Mouse (Mus musculus) liver, adult 2 months (tissue): Measurements from ENCODE around the gene Rmnd1. TPM values are rescaled to one million over a fixed set of nuclear protein-coding genes. Genes with fewer than 3 reads are reported as not detected.

ENCODE experiments used
- DNase-seq: peaks from one replicate; pipeline ENCODE4 v3.0.0-alpha.2; 2011; ENCODE audit warnings: low read depth, low spot score; ENCODE audit errors: extremely low read depth
- H3K27ac ChIP-seq: fragments of 200-500 bp; replicated peaks from 2 replicates; pipeline ENCODE4 v1.5.1; 2012; ENCODE audit warnings: low read depth, mild to moderate bottlenecking, control low read depth, inconsistent platforms, low read length; ENCODE audit not compliant: insufficient read depth
- H3K27me3 ChIP-seq: fragments of 200-500 bp; 2 replicates; pipeline ENCODE4 v1.6.1; 2012; ENCODE audit warnings: mild to moderate bottlenecking, moderate library complexity, low read length, inconsistent platforms; ENCODE audit not compliant: control insufficient read depth, insufficient read depth
- H3K36me3 ChIP-seq: fragments of 200-500 bp; 2 replicates; pipeline ENCODE4 v1.6.1; 2012; ENCODE audit warnings: low read length, inconsistent platforms; ENCODE audit not compliant: control insufficient read depth, insufficient read depth
- H3K4me1 ChIP-seq: fragments of 200-500 bp; 2 replicates; pipeline ENCODE4 v1.6.1; 2011; ENCODE audit warnings: low read length; ENCODE audit not compliant: control insufficient read depth, insufficient read depth
- H3K4me3 ChIP-seq: fragments of 200-500 bp; 2 replicates; pipeline ENCODE4 v1.5.1; 2011; ENCODE audit warnings: low read depth, mild to moderate bottlenecking, control low read depth, low read length, moderate library complexity; ENCODE audit not compliant: insufficient read depth
- H3K79me2 ChIP-seq: fragments of 200-500 bp; 2 replicates; pipeline ENCODE4 v1.6.1; 2012; ENCODE audit warnings: inconsistent platforms, mild to moderate bottlenecking, low read length, moderate library complexity; ENCODE audit not compliant: control insufficient read depth, insufficient read depth
- H3K9ac ChIP-seq: fragments of 200-500 bp; 2 replicates; pipeline ENCODE4 v1.6.1; 2012; ENCODE audit warnings: low read depth, mild to moderate bottlenecking, control low read depth, inconsistent platforms, low read length
- CTCF ChIP-seq: fragments of 200-500 bp; IDR thresholded peaks from 2 replicates; pipeline ENCODE4 v1.5.1; 2011; ENCODE audit warnings: low read depth, low read length, control low read depth
- POLR2A ChIP-seq: fragments of 200-500 bp; IDR thresholded peaks from 2 replicates; pipeline ENCODE4 v1.6.1; 2011; ENCODE audit warnings: low read length, control low read depth; ENCODE audit not compliant: insufficient read depth; ENCODE audit errors: extremely low read depth
- WGBS: fragments of 180-500 bp; shearing (Covaris S2); methylation state at CpG from one replicate; pipeline ENCODE4 v1.1.7; 2018; 5-methylcytosine and 5-hydroxymethylcytosine counted together
- polyA plus RNA-seq: library from polyadenylated mRNA; depleted of rRNA; stranded (reverse); fragments of >200 nt; gene quantifications from 2 replicates; pipeline ENCODE4 v1.2.3, GENCODE M21; 2012
- total RNA-seq: library from RNA; depleted of rRNA; stranded (reverse); fragments of >200 nt; gene quantifications from 2 replicates; pipeline ENCODE4 v1.2.3, GENCODE M21; 2014

Gene Rmnd1
- total and polyA plus RNA-seq, 2 experiments: 35.7 to 43.1 TPM

DNA sequence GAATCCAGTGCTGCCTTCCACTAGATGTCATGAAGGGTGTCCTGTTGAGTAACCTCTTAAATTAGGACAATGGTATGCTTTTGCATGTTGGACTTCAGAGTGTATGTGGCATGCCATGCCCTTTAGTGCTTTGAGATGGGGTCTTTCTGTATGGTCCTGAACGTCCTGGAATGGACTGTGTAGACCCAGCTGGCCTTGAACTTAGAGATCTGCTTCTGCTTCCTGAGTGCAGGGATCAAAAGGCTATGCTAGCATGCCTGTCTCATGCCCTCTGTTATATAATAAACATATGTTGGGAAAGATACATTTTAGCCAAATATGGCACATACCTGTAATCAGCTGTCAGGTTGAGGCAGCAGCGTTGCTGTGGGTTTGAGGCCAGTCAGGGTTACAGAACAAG lies 41.6 kb downstream of the Rmnd1 start:
- WGBS: 32% methylated on average over 2 of the region's 2 CpGs
- Histone ChIP-seq H3K79me2 (peaks cover 38% of the 10 kb centered on the region; the same call in 1 of the 2 replicates), H3K9ac (no peak overlapping the region), H3K27ac (0 out of 2 replicates have a peak overlapping the region, but pooled peaks have one; percentile 35), H3K4me1 (peaks cover 36% of the 10 kb centered on the region), H3K27me3 (no peaks in the 10 kb centered on the region), H3K36me3 (peaks cover 3% of the 10 kb centered on the region), H3K4me3 (no peak overlapping the region)
- no peak for TF ChIP-seq CTCF
- no peak for TF ChIP-seq POLR2A
- peak; percentile 35 for DNase-seq

- H3K4me3 ChIP-seq: no peak overlapping the region
- no peak overlapping the region for H3K9ac ChIP-seq
- peaks cover 3% of the 10 kb centered on the region; the same call in 1 of the 2 replicates for H3K36me3 ChIP-seq
- no peak for TF ChIP-seq CTCF
- TF ChIP-seq POLR2A: no peak
- WGBS: 37% methylated on average over 5 of the region's 5 CpGs
- H3K27ac ChIP-seq: no peak overlapping the region; the same call in 1 of the 2 replicates
- H3K27me3 ChIP-seq: no peaks in the 10 kb centered on the region
- H3K79me2 ChIP-seq: peaks cover 34% of the 10 kb centered on the region; the same call in 1 of the 2 replicates
- H3K4me1 ChIP-seq: peaks cover 35% of the 10 kb centered on the region
- DNase-seq: no peak
Measured at GRCm38 (mm10) chr10:4389461-4390112, 42.6 kb downstream of the Rmnd1 start.

DNA sequence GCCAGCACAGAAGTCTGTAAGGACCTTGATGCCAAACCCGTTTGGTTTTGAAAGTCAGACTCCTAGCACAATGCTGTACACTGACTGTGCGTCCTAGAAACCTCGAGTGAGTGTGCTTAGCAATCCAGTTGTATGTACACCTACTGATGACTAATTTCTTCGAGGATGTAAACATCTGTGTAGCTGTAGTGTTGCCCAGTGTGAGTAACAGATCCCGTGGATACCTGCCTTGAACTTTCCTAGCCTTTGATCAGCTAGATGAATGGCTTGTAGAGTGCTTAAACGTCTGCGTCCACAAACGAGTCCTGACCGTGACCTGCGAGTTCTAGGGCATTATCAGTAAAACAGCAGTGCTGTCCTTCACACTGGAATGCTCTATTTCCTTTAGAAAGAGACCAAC lies 43.2 kb downstream of the Rmnd1 start:
- DNase-seq: peak; percentile 51
- Histone ChIP-seq H3K36me3 (peaks cover 3% of the 10 kb centered on the region; the same call in 1 of the 2 replicates), H3K27me3 (no peaks in the 10 kb centered on the region), H3K27ac (peak overlapping the region; percentile 21; the same call in 1 of the 2 replicates), H3K4me1 (peaks cover 33% of the 10 kb centered on the region), H3K79me2 (peaks cover 33% of the 10 kb centered on the region; the same call in 1 of the 2 replicates), H3K9ac (peak overlapping the region; percentile 55), H3K4me3 (peak overlapping the region; percentile 26; the same call in 1 of the 2 replicates)
- WGBS: 3% methylated on average over 10 of the region's 10 CpGs
- TF ChIP-seq POLR2A (no peak), CTCF (no peak)

GRCm38 (mm10) chr10:4388384-4388745 lies 43.8 kb downstream of the Rmnd1 start:
- peak overlapping the region; percentile 94 for H3K4me3 ChIP-seq
- no peaks in the 10 kb centered on the region for H3K27me3 ChIP-seq
- peaks cover 3% of the 10 kb centered on the region; the same call in 1 of the 2 replicates for H3K36me3 ChIP-seq
- DNase-seq: peak; percentile 58
- no peak for TF ChIP-seq CTCF
- no peak for TF ChIP-seq POLR2A
- peaks cover 33% of the 10 kb centered on the region for H3K4me1 ChIP-seq
- peak overlapping the region; percentile 98 for H3K9ac ChIP-seq
- peaks cover 33% of the 10 kb centered on the region; the same call in 1 of the 2 replicates for H3K79me2 ChIP-seq
- H3K27ac ChIP-seq: peak overlapping the region; percentile 1
- WGBS: under 1% methylated on average over 19 of the region's 19 CpGs

GRCm38 (mm10) chr10:4387701-4388383 lies 44.3 kb downstream of the Rmnd1 start, which contains the start of gene Zbtb2:
Gene Zbtb2 (minus strand): TSS chr10:4388108.
- DNase-seq: no peak
- under 1% methylated on average over 53 of the region's 87 CpGs for WGBS
- Histone ChIP-seq H3K79me2 (peaks cover 34% of the 10 kb centered on the region; the same call in 1 of the 2 replicates), H3K4me3 (peak within 1 kb of the TSS; percentile 94), H3K4me1 (peaks cover 30% of the 10 kb centered on the region), H3K36me3 (peaks cover under 1% of the 10 kb centered on the region; the same call in 1 of the 2 replicates), H3K27ac (peak within 1 kb of the TSS; percentile 98), H3K9ac (peak within 1 kb of the TSS; percentile 98), H3K27me3 (no peaks in the 10 kb centered on the region)
- TF ChIP-seq POLR2A (no peak), CTCF (no peak)
